Mouse (Mus musculus): Measurements from ENCODE around the gene Gm13279. TPM values are rescaled to one million over a fixed set of nuclear protein-coding genes. Genes with fewer than 3 reads are reported as not detected.
"Not testable (repeated sequence)": the region's sequence is repeated elsewhere in the genome, so short reads cannot be mapped to it uniquely, and the experiment has no call there.

Gm13279 gene
- polyA plus RNA-seq, 1 experiment from 2014 or later, result not detected

DNA sequence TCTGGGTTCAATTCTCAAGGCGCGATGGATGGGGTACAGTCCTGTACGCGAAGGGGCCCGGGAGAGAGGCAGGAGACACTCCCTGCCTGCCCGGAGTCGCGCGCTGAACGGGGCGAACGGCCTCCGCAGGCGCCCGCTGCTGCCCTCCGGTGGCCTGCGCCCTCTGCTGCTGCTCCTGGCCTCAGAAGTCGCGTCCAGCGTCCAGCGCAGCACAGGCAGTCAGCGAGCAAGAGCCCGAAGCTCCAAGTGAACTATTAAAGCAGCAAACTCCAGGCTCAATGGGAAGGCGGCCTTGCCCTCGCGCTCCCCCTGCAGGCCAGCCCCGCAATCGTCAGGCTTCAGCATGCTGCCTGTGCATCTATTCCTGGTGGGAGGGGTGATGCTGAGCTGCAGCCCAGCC, 36.8 kb upstream of the Gm13279 start:
- H3K9me3 ChIP-seq (ENCODE audit: control insufficient read depth); H3K27me3 ChIP-seq (replicated peaks; ENCODE audit: control insufficient read depth, insufficient read depth, low read length); ATAC-seq; H3K36me3 ChIP-seq (ENCODE audit: control insufficient read depth, insufficient read depth); H3K4me1 ChIP-seq (replicated peaks; ENCODE audit: control insufficient read depth, insufficient read depth, low read length); H3K9ac ChIP-seq (ENCODE audit: low read depth, low read length): not testable (repeated sequence)
- Histone ChIP-seq H3K27ac (ENCODE audit: low read depth, low read length) (peak overlapping the region; percentile 54; the same call in 1 of the 2 replicates), H3K4me3 (ENCODE audit: low read depth, low read length) (peak overlapping the region; percentile 24), H3K4me2 (replicated peaks; ENCODE audit: low read depth) (peak overlapping the region; percentile 52)
- TF ChIP-seq CTCF (IDR thresholded peaks at IDR 0.05; ENCODE audit: low read depth), result peak; percentile 76
- WGBS, result 2% methylated on average over 19 of the region's 28 CpGs

DNA sequence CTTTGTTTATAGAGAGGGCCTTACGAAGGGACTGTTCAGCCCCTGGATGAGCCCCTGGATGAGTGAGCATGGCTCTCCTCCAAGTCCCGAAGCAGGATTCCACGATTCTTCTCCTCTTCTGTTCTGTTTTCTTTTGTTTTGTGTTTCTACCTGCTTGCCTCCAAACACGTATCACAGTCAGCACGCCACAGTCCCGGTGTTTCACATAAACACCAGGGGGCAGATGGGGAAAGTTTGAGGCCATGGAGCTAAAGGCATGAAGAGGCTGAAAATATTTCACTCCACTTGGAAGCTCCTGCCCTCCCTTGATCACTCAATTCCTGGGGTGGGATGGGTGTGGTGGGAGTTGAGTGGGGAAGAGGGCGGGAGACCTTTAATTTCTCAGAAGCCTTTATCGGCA, 35.4 kb upstream of the Gm13279 start:
- not testable (repeated sequence) for ATAC-seq; H3K9me3 ChIP-seq (ENCODE audit: control insufficient read depth); H3K27me3 ChIP-seq (replicated peaks; ENCODE audit: control insufficient read depth, insufficient read depth, low read length); H3K9ac ChIP-seq (ENCODE audit: low read depth, low read length); H3K36me3 ChIP-seq (ENCODE audit: control insufficient read depth, insufficient read depth); H3K4me3 ChIP-seq (ENCODE audit: low read depth, low read length); H3K4me1 ChIP-seq (replicated peaks; ENCODE audit: control insufficient read depth, insufficient read depth, low read length); H3K27ac ChIP-seq (ENCODE audit: low read depth, low read length); H3K4me2 ChIP-seq (replicated peaks; ENCODE audit: low read depth)
- 0 out of 2 replicates have a peak, but pooled peaks have one; percentile 3 for TF ChIP-seq CTCF (IDR thresholded peaks at IDR 0.05; ENCODE audit: low read depth)
- WGBS, result 68% methylated on average over 6 of the region's 8 CpGs

DNA sequence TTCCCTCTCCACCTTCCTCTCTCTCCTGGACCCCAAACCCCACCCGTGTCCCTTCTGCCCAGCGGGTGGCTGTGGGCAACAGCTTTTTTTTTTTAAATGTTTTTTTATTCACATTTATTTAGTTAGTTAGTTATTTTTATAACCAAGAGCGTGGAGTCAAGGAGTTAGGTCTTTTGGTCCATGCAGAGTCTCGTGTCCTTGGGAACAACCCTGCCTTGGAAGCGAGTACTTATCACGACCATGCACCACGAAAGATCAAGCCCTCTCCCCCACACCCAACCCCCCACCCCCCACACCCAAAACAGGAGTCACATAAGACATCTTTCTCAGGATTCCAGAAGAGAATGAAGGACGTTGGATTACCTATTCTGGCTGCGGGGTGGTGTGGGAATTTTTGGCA, 34.9 kb upstream of the Gm13279 start:
- 63% methylated on average over 8 of the region's 9 CpGs for WGBS
- not testable (repeated sequence) for H3K4me2 ChIP-seq (replicated peaks; ENCODE audit: low read depth); ATAC-seq

DNA sequence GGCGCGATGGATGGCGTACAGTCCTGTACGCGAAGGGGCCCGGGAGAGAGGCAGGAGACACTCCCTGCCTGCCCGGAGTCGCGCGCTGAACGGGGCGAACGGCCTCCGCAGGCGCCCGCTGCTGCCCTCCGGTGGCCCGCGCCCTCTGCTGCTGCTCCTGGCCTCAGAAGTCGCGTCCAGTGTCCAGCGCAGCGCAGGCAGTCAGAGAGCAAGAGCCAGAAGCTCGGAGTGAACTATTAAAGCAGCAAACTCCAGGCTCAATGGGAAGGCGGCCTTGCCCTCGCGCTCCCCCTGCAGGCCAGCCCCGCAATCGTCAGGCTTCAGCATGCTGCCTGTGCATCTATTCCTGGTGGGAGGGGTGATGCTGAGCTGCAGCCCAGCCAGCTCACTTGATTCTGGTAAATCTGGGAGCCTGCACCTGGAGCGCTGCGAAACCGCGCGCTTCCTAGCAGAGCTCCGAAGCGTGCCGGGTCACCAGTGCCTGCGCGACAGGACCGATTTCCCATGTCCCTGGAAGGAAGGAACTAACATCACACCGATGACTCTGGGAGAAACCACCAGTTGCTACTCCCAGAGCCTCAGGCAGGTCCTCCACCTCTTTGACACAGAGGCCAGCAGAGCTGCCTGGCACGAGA, 33.7 kb upstream of the Gm13279 start:
- peak overlapping the region; percentile 57 for H3K4me2 ChIP-seq (replicated peaks; ENCODE audit: low read depth)
- peak overlapping the region; percentile 23; the same call in 1 of the 2 replicates for H3K4me3 ChIP-seq (ENCODE audit: low read depth, low read length)
- H3K27me3 ChIP-seq (replicated peaks; ENCODE audit: control insufficient read depth, insufficient read depth, low read length); H3K9me3 ChIP-seq (ENCODE audit: control insufficient read depth); H3K9ac ChIP-seq (ENCODE audit: low read depth, low read length); H3K27ac ChIP-seq (ENCODE audit: low read depth, low read length); ATAC-seq; H3K36me3 ChIP-seq (ENCODE audit: control insufficient read depth, insufficient read depth); H3K4me1 ChIP-seq (replicated peaks; ENCODE audit: control insufficient read depth, insufficient read depth, low read length): not testable (repeated sequence)
- WGBS, result 2% methylated on average over 25 of the region's 42 CpGs
- TF ChIP-seq CTCF (IDR thresholded peaks at IDR 0.05; ENCODE audit: low read depth), result peak; percentile 75

More for the DNA sequence above, 34.9 kb upstream of the Gm13279 start:
- H3K36me3 ChIP-seq (ENCODE audit: control insufficient read depth, insufficient read depth); H3K27me3 ChIP-seq (replicated peaks; ENCODE audit: control insufficient read depth, insufficient read depth, low read length); H3K27ac ChIP-seq (ENCODE audit: low read depth, low read length); H3K4me1 ChIP-seq (replicated peaks; ENCODE audit: control insufficient read depth, insufficient read depth, low read length); H3K9me3 ChIP-seq (ENCODE audit: control insufficient read depth); H3K9ac ChIP-seq (ENCODE audit: low read depth, low read length); H3K4me3 ChIP-seq (ENCODE audit: low read depth, low read length): not testable (repeated sequence)

GRCm38 (mm10) chr4:88773534-88773933, 23.7 kb upstream of the Gm13279 start, which contains the start of gene Gm13290:
Gene Gm13290 (plus strand): TSS chr4:88773834.
- H3K4me2 ChIP-seq (replicated peaks; ENCODE audit: low read depth); H3K9ac ChIP-seq (ENCODE audit: low read depth, low read length); ATAC-seq; H3K27me3 ChIP-seq (replicated peaks; ENCODE audit: control insufficient read depth, insufficient read depth, low read length); H3K4me1 ChIP-seq (replicated peaks; ENCODE audit: control insufficient read depth, insufficient read depth, low read length); H3K4me3 ChIP-seq (ENCODE audit: low read depth, low read length); H3K27ac ChIP-seq (ENCODE audit: low read depth, low read length); H3K36me3 ChIP-seq (ENCODE audit: control insufficient read depth, insufficient read depth); H3K9me3 ChIP-seq (ENCODE audit: control insufficient read depth): not testable (repeated sequence)
- WGBS, result no CpG with 5 or more reads among the region's 32 CpGs

DNA sequence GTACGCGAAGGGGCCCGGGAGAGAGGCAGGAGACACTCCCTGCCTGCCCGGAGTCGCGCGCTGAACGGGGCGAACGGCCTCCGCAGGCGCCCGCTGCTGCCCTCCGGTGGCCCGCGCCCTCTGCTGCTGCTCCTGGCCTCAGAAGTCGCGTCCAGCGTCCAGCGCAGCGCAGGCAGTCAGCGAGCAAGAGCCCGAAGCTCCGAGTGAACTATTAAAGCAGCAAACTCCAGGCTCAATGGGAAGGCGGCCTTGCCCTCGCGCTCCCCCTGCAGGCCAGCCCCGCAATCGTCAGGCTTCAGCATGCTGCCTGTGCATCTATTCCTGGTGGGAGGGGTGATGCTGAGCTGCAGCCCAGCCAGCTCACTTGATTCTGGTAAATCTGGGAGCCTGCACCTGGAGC, 20.6 kb upstream of the Gm13279 start, which contains the start of gene Gm13289:
Gene Gm13289, plus strand, starts transcription at position 301 of the 400 bp plus-strand sequence.
- not testable (repeated sequence) for H3K27me3 ChIP-seq (replicated peaks; ENCODE audit: control insufficient read depth, insufficient read depth, low read length); H3K4me1 ChIP-seq (replicated peaks; ENCODE audit: control insufficient read depth, insufficient read depth, low read length); H3K4me3 ChIP-seq (ENCODE audit: low read depth, low read length); H3K9me3 ChIP-seq (ENCODE audit: control insufficient read depth); ATAC-seq; H3K36me3 ChIP-seq (ENCODE audit: control insufficient read depth, insufficient read depth); H3K9ac ChIP-seq (ENCODE audit: low read depth, low read length); H3K4me2 ChIP-seq (replicated peaks; ENCODE audit: low read depth); H3K27ac ChIP-seq (ENCODE audit: low read depth, low read length)
- no CpG with 5 or more reads among the region's 29 CpGs for WGBS

- not testable (repeated sequence) for H3K4me3 ChIP-seq (ENCODE audit: low read depth, low read length); H3K27me3 ChIP-seq (replicated peaks; ENCODE audit: control insufficient read depth, insufficient read depth, low read length); H3K4me2 ChIP-seq (replicated peaks; ENCODE audit: low read depth); H3K4me1 ChIP-seq (replicated peaks; ENCODE audit: control insufficient read depth, insufficient read depth, low read length); H3K27ac ChIP-seq (ENCODE audit: low read depth, low read length); H3K9me3 ChIP-seq (ENCODE audit: control insufficient read depth); H3K9ac ChIP-seq (ENCODE audit: low read depth, low read length); ATAC-seq; H3K36me3 ChIP-seq (ENCODE audit: control insufficient read depth, insufficient read depth)
- WGBS, result no CpG with 5 or more reads among the region's 29 CpGs
These were observed 17.6 kb upstream of the Gm13279 start, which contains the start of gene Gm13272 for GRCm38 (mm10) chr4:88779550-88779949. Gene Gm13272 (plus strand): TSS chr4:88779850.

DNA sequence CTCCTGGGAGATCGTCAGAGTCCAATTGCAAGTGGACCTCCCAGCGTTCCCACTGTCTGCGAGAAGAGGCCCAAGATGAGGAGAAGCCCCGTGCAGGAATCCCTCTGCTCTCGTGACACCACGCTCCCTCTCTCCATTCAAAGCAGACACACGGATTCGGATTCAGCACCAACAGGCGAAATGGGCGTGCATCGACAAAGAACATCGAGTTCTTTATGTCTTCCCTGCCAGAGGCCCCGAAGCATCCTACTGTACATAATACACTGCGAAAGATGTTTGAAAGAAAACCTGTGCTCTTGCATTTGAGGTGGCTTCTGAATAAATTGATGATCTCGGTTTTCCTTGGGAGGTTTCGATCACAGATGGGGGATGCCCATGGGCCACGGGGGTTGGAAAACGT, 16.9 kb upstream of the Gm13279 start:
- H3K9ac ChIP-seq (ENCODE audit: low read depth, low read length); H3K27ac ChIP-seq (ENCODE audit: low read depth, low read length); ATAC-seq; H3K4me1 ChIP-seq (replicated peaks; ENCODE audit: control insufficient read depth, insufficient read depth, low read length); H3K9me3 ChIP-seq (ENCODE audit: control insufficient read depth); H3K36me3 ChIP-seq (ENCODE audit: control insufficient read depth, insufficient read depth); H3K4me3 ChIP-seq (ENCODE audit: low read depth, low read length); H3K27me3 ChIP-seq (replicated peaks; ENCODE audit: control insufficient read depth, insufficient read depth, low read length); H3K4me2 ChIP-seq (replicated peaks; ENCODE audit: low read depth): not testable (repeated sequence)
- WGBS, result 46% methylated on average over 15 of the region's 18 CpGs

- peak within 1 kb of the TSS; percentile 51 for H3K4me2 ChIP-seq (replicated peaks; ENCODE audit: low read depth)
- not testable (repeated sequence) for H3K27ac ChIP-seq (ENCODE audit: low read depth, low read length); H3K36me3 ChIP-seq (ENCODE audit: control insufficient read depth, insufficient read depth); ATAC-seq; H3K4me1 ChIP-seq (replicated peaks; ENCODE audit: control insufficient read depth, insufficient read depth, low read length); H3K9ac ChIP-seq (ENCODE audit: low read depth, low read length); H3K9me3 ChIP-seq (ENCODE audit: control insufficient read depth); H3K4me3 ChIP-seq (ENCODE audit: low read depth, low read length); H3K27me3 ChIP-seq (replicated peaks; ENCODE audit: control insufficient read depth, insufficient read depth, low read length)
- 24% methylated on average over 4 of the region's 7 CpGs for WGBS
These were observed 15.4 kb upstream of the Gm13279 start, which contains the start of gene Ifnz for GRCm38 (mm10) chr4:88781831-88782230. Gene Ifnz (plus strand): TSS chr4:88782131.

Measured in intestine, postnatal 0 days (tissue).